Mouse (Mus musculus): Measurements from ENCODE around the gene Gdf15. TPM values are rescaled to one million over a fixed set of nuclear protein-coding genes. Genes with fewer than 3 reads are reported as not detected.

Gene Gdf15
- polyA plus RNA-seq, 1 experiment from 2014 or later = not detected

DNA sequence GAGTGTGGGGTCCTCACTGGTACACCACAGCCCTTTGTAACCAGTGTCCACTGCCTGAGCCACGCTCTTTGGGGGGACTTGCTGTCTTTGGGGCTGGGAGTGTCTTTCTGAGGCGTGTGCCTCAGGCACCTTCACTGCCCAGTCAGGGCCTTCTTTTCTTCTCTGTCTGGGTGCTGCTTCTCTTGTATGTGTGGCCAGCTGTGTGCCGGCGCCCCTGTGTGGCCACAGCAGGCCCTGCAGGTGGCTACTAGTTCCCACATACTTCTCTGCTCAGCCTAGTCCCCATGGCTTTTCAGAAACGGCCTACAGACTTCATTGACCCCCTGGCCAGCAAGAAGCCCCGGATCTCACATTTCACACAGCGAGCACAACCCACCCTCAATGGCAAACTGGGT, 47.0 kb downstream of the Gdf15 start:
- H3K27me3 ChIP-seq (ENCODE audit: control insufficient read depth, insufficient read depth, low read length) = no peaks in the 10 kb centered on the region
- no peak overlapping the region for H3K27ac ChIP-seq (ENCODE audit: low read depth, low read length)
- H3K4me3 ChIP-seq (ENCODE audit: low read depth, low read length) = no peak overlapping the region
- WGBS = 33% methylated on average over 7 of the region's 7 CpGs
- H3K36me3 ChIP-seq (ENCODE audit: control insufficient read depth, insufficient read depth, low read length) = peaks cover 2% of the 10 kb centered on the region; the same call in 1 of the 2 replicates
- no peak overlapping the region for H3K9ac ChIP-seq (ENCODE audit: low read length)
- DNase-seq (ENCODE audit: low spot score) (peak; percentile 68), ATAC-seq (replicated peaks; ENCODE audit: low FRiP score) (peak; percentile 33; the same call in 1 of the 2 replicates)
- H3K4me2 ChIP-seq (ENCODE audit: low read depth, low read length, severe bottlenecking) = no peak overlapping the region
- H3K9me3 ChIP-seq (ENCODE audit: control insufficient read depth, low read length) = no peaks in the 10 kb centered on the region
- no peaks in the 10 kb centered on the region for H3K4me1 ChIP-seq (replicated peaks; ENCODE audit: control insufficient read depth, insufficient read depth, low read length)

DNA sequence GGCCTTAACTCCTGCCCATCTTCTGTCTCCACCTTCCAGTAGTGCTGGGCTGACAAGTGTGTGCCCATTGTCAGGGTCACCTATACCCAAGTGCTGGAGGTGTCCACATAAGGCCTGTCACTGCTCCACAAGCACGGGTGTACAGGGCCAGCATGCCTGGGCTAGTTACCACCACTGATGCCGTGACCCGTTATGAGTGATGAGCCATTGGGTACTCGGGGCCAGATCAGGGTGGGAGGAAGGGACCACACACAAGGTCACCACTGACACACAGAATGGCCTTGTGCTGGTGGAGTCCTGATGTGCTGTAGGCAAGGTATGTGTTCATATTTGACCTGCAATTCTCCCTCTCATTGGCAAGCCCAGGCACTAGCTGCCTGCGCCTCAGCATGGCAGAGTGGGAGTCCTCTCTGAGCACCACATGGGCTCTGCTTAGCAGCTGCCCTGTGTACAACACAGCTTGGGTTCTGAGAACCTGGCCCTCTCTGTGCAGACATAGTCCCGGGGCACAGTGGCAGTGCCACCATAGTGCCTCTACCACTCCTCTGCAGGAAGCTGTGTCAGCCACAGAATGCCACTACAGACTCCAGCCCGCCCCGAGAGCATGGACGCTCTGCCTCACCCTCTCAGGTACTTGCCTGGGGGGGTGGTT, 47.5 kb downstream of the Gdf15 start:
- no peak overlapping the region for H3K9ac ChIP-seq (ENCODE audit: low read length)
- ATAC-seq (replicated peaks; ENCODE audit: low FRiP score) (peak; percentile 33; the same call in 1 of the 2 replicates), DNase-seq (ENCODE audit: low spot score) (no peak)
- no peaks in the 10 kb centered on the region for H3K9me3 ChIP-seq (ENCODE audit: control insufficient read depth, low read length)
- H3K4me2 ChIP-seq (ENCODE audit: low read depth, low read length, severe bottlenecking) = no peak overlapping the region
- no peak overlapping the region for H3K4me3 ChIP-seq (ENCODE audit: low read depth, low read length)
- H3K4me1 ChIP-seq (replicated peaks; ENCODE audit: control insufficient read depth, insufficient read depth, low read length) = no peaks in the 10 kb centered on the region
- 89% methylated on average over 9 of the region's 9 CpGs for WGBS
- no peaks in the 10 kb centered on the region for H3K27me3 ChIP-seq (ENCODE audit: control insufficient read depth, insufficient read depth, low read length)
- no peak overlapping the region for H3K27ac ChIP-seq (ENCODE audit: low read depth, low read length)
- peaks cover 2% of the 10 kb centered on the region; the same call in 1 of the 2 replicates for H3K36me3 ChIP-seq (ENCODE audit: control insufficient read depth, insufficient read depth, low read length)

DNA sequence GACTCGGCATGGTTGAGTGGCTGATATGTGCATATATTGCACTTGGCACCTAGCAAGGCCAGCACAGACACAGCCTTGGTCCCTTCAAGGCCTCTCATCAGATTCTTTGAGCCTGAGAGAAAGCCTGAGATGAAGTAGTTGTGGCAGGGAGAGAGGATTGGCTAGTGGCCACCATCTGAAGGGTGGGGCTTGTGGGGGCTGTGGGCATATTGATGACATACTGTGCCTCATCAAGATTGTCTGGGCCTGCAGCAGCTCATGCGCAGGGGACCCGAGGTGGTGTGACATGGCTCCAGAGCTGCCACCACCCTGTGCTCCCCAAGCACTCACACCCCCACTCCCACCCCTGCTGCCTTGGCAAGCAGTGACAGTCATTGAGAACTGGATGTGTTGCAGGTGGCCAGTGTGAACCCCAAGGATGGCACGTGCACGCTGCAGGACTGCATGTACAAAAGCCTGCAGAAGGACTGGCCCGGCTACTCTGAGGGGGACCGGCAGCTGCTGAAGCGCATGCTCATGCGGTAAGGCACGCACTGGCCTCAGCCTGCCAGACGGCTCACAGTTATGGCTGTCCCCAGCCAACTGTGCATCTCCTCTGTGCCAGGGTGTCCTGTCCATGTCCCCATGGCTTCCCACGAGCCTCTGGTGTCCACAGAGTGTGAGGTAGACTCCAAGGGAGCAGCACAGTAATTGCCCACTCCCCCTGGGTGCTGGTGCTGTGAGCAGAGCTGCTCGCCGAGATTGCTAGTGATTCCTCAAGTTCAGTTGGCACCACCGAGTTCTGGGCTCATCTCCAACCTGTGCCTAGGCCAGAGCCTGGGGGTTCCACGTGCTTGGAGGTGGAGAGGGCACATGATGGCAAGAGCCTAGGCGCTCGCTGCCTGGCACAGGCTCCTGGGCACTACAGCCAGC, 48.5 kb downstream of the Gdf15 start:
- whole genome bisulfite sequencing = 91% methylated on average over 18 of the region's 18 CpGs
- H3K9ac ChIP-seq (ENCODE audit: low read length) = no peak overlapping the region
- H3K27me3 ChIP-seq (ENCODE audit: control insufficient read depth, insufficient read depth, low read length) = no peaks in the 10 kb centered on the region
- H3K4me1 ChIP-seq (replicated peaks; ENCODE audit: control insufficient read depth, insufficient read depth, low read length) = no peaks in the 10 kb centered on the region
- no peak overlapping the region for H3K27ac ChIP-seq (ENCODE audit: low read depth, low read length)
- peaks cover 2% of the 10 kb centered on the region; the same call in 1 of the 2 replicates for H3K36me3 ChIP-seq (ENCODE audit: control insufficient read depth, insufficient read depth, low read length)
- no peak for ATAC-seq (replicated peaks; ENCODE audit: low FRiP score)
- no peaks in the 10 kb centered on the region for H3K9me3 ChIP-seq (ENCODE audit: control insufficient read depth, low read length)
- no peak overlapping the region for H3K4me2 ChIP-seq (ENCODE audit: low read depth, low read length, severe bottlenecking)
- DNase-seq (ENCODE audit: low spot score) = no peak
- H3K4me3 ChIP-seq (ENCODE audit: low read depth, low read length) = no peak overlapping the region

Other genes with a start within 250 kb of the Gdf15 start
- gene Crtc1, start 192.9 kb downstream of the Gdf15 start, polyA plus RNA-seq (2014; fragmentation: Nextera tagmentation; extraction: Ambion mirVana) = 16.3 and 18.1 TPM in 2 replicates
- 17.5 and 19.5 TPM in 2 replicates for gene Klhl26, start 155.5 kb downstream of the Gdf15 start, polyA plus RNA-seq (2014; fragmentation: Nextera tagmentation; extraction: Ambion mirVana)
- 10.4 and 10.6 TPM in 2 replicates for gene Tmem59l, start 145.1 kb downstream of the Gdf15 start, polyA plus RNA-seq (2014; fragmentation: Nextera tagmentation; extraction: Ambion mirVana)
- gene Crlf1, start 139.3 kb downstream of the Gdf15 start, polyA plus RNA-seq (2014; fragmentation: Nextera tagmentation; extraction: Ambion mirVana) = 4.9 and 10.9 TPM in 2 replicates
- gene Rex1bd, start 125.7 kb downstream of the Gdf15 start, polyA plus RNA-seq (2014; fragmentation: Nextera tagmentation; extraction: Ambion mirVana) = 113 and 123 TPM in 2 replicates
- gene Uba52, start 121.7 kb downstream of the Gdf15 start, polyA plus RNA-seq (2014; fragmentation: Nextera tagmentation; extraction: Ambion mirVana) = 715 TPM in 2 replicates
- gene Fkbp8, start 104.7 kb downstream of the Gdf15 start, polyA plus RNA-seq (2014; fragmentation: Nextera tagmentation; extraction: Ambion mirVana) = 268 and 290 TPM in 2 replicates
- gene Kxd1, start 104.5 kb downstream of the Gdf15 start, polyA plus RNA-seq (2014; fragmentation: Nextera tagmentation; extraction: Ambion mirVana) = 56.0 and 59.9 TPM in 2 replicates
- gene Ell, start 93.0 kb downstream of the Gdf15 start, polyA plus RNA-seq (2014; fragmentation: Nextera tagmentation; extraction: Ambion mirVana) = 21.8 and 22.2 TPM in 2 replicates
- 98.1 and 109 TPM in 2 replicates for gene Isyna1, start 38.1 kb downstream of the Gdf15 start, polyA plus RNA-seq (2014; fragmentation: Nextera tagmentation; extraction: Ambion mirVana)
- gene Ssbp4, start 23.6 kb downstream of the Gdf15 start, polyA plus RNA-seq (2014; fragmentation: Nextera tagmentation; extraction: Ambion mirVana) = 113 and 127 TPM in 2 replicates
- 1.2 and 1.4 TPM in 2 replicates for gene Lrrc25, start 16.3 kb downstream of the Gdf15 start, polyA plus RNA-seq (2014; fragmentation: Nextera tagmentation; extraction: Ambion mirVana)
- 70.9 and 73.8 TPM in 2 replicates for gene Pgpep1, start 27.9 kb upstream of the Gdf15 start, polyA plus RNA-seq (2014; fragmentation: Nextera tagmentation; extraction: Ambion mirVana)
- gene Lsm4, start 40.8 kb upstream of the Gdf15 start, polyA plus RNA-seq (2014; fragmentation: Nextera tagmentation; extraction: Ambion mirVana) = 318 and 346 TPM in 2 replicates
- 128 and 157 TPM in 2 replicates for gene Jund, start 66.5 kb upstream of the Gdf15 start, polyA plus RNA-seq (2014; fragmentation: Nextera tagmentation; extraction: Ambion mirVana)
- gene Iqcn, start 71.0 kb upstream of the Gdf15 start, polyA plus RNA-seq (2014; fragmentation: Nextera tagmentation; extraction: Ambion mirVana) = not detected in 2 replicates
- not detected in 2 replicates for gene Gm3336, start 86.1 kb upstream of the Gdf15 start, polyA plus RNA-seq (2014; fragmentation: Nextera tagmentation; extraction: Ambion mirVana)
- 0.13 and 0.37 TPM in 2 replicates for gene Pde4c, start 91.3 kb upstream of the Gdf15 start, polyA plus RNA-seq (2014; fragmentation: Nextera tagmentation; extraction: Ambion mirVana)
- 42.7 and 49.7 TPM in 2 replicates for gene Rab3a, start 122.2 kb upstream of the Gdf15 start, polyA plus RNA-seq (2014; fragmentation: Nextera tagmentation; extraction: Ambion mirVana)
- 31.0 and 34.1 TPM in 2 replicates for gene Mpv17l2, start 128.5 kb upstream of the Gdf15 start, polyA plus RNA-seq (2014; fragmentation: Nextera tagmentation; extraction: Ambion mirVana)
- gene Pik3r2, start 144.3 kb upstream of the Gdf15 start, polyA plus RNA-seq (2014; fragmentation: Nextera tagmentation; extraction: Ambion mirVana) = 58.9 and 61.6 TPM in 2 replicates
- 15.9 and 17.4 TPM in 2 replicates for gene Mast3, start 172.6 kb upstream of the Gdf15 start, polyA plus RNA-seq (2014; fragmentation: Nextera tagmentation; extraction: Ambion mirVana)
- not detected in 2 replicates for gene Il12rb1, start 176.0 kb upstream of the Gdf15 start, polyA plus RNA-seq (2014; fragmentation: Nextera tagmentation; extraction: Ambion mirVana)
- gene Arrdc2, start 207.3 kb upstream of the Gdf15 start, polyA plus RNA-seq (2014; fragmentation: Nextera tagmentation; extraction: Ambion mirVana) = 6.3 and 7.2 TPM in 2 replicates
- gene Kcnn1, start 230.8 kb upstream of the Gdf15 start, polyA plus RNA-seq (2014; fragmentation: Nextera tagmentation; extraction: Ambion mirVana) = 9.0 and 13.4 TPM in 2 replicates
- gene Ccdc124, start 241.5 kb upstream of the Gdf15 start, polyA plus RNA-seq (2014; fragmentation: Nextera tagmentation; extraction: Ambion mirVana) = 165 and 176 TPM in 2 replicates